Mouse (Mus musculus) kidney, adult 18-20 months (tissue): ENCODE data around the gene Prss34.
A peak's percentile ranks its signal among the peaks of the same experiment; 100 is the strongest.

Source experiments
- DNase-seq: peaks from one replicate; pipeline ENCODE4 v3.0.0; 2021

Prss34 gene

DNA sequence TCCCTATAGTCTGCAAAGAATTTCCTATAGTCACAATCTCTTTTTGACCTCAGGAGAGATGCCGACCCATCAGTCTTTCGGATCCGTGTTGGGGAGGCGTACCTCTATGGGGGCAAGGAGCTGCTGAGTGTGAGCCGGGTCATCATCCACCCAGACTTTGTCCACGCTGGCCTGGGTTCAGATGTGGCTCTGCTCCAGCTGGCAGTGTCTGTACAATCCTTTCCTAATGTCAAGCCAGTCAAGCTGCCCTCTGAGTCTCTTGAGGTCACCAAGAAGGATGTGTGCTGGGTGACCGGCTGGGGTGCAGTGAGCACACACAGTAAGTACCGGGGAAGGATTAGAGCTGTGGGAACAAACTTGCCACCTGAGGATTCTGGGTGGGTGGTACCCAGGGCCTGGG lies 22.6 kb downstream of the Prss34 start:
- DNase-seq: peak; percentile 41

DNA sequence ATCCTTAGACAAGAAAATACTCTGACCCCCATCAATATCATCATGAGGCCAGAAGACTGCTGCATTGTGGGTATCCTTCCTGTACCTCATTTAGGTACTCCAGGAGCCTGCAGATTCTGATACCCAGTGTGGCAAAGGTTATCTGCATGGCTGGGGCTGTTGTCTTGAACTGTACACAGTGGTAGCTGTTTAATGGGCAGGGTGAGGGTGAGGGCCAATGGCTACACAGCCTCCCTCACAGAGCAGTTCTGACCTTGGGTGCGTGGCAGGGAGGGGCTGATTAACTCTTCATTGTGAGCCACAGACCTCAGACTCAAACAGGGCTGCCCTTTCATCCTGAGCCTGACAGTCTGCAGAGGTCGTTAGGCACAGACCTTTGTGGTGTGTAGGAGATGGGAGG lies 24.7 kb downstream of the Prss34 start:
- no peak for DNase-seq

DNA sequence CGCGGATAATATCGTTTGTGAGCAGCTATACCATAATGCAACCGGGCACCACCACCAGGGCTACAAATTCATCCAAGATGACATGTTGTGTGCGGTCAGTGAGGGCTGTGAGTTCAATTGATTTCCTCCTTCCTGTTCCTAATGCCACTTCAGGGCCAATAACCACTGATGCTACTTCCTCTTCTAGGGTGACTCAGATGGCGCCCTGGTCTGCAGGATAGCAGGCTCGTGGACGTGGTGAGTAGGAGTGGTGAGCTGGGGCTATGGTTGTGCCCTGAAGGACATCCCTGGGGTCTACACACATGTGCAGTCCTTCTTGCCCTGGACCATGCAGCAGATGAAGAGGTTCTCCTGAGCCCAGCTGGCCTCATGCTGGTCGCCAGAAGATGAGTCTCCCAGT lies 34.1 kb downstream of the Prss34 start:
- DNase-seq: no peak

DNA sequence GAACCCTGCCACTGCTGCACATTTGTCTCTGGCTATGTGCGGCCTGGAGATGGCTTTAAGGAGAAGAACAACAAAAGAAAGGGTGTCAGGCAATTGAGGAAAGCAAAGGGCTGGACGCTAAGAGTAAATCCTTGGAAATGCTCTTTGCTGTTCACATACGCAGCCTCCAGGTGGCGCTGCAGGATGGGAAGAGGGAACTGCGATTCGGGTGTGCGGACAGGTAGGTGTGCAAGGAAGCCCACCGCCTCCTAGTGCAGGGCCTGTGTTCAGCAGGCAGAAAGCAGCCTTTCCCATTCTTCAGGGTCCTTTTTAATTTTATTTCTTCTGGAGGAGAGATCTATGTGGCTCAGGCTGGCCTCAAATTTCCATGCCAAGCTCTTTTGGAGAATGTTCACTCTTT lies 35.7 kb downstream of the Prss34 start:
- peak; percentile 63 for DNase-seq

DNA sequence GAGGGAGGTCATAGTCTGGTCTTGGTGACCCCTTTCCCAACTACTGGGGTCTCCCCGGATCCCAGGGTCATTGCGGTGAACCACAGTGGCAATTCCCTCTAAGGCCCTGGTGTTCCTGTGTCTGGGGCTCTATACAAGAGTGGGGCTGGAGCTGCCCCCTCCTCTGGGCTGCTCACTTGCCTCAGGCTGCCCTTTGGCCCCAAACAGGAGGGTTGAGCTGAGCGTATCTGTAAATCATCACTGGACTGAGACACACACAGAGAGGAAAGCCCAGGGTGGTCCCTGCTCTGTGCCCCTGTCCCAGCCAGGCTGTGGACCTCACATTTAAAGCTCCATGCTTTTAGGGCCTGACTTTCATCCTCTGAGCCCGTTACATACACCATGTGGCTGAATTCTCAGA lies 40.0 kb downstream of the Prss34 start:
- DNase-seq: no peak

DNA sequence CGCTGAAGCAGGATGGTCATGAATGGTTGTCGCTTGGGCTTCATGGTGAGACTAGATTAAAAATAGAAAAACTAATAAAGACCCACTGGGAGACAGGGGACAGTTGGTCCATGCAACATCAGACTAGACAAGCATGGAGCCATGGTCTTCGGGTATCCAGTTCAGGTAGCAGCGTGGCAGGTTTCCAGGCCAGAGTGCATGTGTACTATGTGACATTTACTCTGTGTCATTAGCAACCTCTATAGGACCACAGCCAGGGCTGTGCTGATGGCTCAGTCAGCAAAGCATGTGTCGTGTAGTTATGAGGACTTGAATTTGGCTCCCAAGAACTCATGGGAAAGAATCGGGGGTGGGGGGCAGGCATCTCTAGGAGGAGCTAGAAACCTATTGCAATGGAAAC lies 41.8 kb downstream of the Prss34 start:
- no peak for DNase-seq

DNA sequence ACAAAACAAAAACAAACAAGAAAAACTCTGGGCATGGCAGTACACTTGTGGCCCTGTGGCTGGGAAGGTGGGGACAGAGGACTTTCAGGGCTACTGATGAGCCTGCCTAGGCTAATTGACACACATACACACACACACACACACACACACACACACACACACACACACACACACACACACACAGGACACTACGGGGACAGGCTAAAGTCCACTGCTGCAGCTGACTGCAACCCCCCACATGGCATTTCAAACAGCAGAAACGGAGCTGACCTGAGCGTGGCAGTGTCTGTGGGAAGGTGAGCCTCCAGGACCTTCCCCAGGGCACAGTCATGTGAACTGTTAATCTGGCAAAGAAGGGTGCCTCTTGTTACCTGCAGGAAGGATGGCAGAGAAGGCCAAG lies 43.3 kb downstream of the Prss34 start:
- DNase-seq: no peak

DNA sequence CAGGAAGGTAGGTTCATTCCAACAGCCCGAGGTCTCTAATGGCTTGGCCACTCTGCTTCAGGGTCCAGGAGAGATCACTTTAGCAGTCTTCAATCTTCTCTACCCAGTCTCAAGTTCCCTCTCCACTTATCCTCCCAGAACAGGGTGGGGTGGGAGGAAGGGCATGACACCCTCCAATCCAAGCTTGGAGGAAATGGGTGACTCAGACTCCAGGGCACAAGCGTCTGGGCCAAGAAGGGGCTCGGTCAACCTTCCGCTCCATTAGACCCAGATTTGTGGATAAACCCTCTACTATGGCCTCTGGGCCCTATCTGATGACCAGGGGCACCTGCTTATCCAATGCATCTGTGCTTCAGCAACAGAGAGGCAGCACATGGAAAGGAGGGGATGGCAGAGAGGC lies 47.3 kb downstream of the Prss34 start, which contains the start of gene Tpsab1:
Tpsab1 (minus strand) TSS at position 101 of the 400 bp plus-strand sequence.
- no peak for DNase-seq
